Mouse (Mus musculus) cerebellum, postnatal 14 days (tissue): ENCODE results near the gene Arl13b.

Source experiments
- DNase-seq, 2 experiments: peaks; one replicate each; pipeline ENCODE4 v3.0.0; 2021; ENCODE audit warnings: mixed read lengths in 2 of 2

Arl13b gene

DNA sequence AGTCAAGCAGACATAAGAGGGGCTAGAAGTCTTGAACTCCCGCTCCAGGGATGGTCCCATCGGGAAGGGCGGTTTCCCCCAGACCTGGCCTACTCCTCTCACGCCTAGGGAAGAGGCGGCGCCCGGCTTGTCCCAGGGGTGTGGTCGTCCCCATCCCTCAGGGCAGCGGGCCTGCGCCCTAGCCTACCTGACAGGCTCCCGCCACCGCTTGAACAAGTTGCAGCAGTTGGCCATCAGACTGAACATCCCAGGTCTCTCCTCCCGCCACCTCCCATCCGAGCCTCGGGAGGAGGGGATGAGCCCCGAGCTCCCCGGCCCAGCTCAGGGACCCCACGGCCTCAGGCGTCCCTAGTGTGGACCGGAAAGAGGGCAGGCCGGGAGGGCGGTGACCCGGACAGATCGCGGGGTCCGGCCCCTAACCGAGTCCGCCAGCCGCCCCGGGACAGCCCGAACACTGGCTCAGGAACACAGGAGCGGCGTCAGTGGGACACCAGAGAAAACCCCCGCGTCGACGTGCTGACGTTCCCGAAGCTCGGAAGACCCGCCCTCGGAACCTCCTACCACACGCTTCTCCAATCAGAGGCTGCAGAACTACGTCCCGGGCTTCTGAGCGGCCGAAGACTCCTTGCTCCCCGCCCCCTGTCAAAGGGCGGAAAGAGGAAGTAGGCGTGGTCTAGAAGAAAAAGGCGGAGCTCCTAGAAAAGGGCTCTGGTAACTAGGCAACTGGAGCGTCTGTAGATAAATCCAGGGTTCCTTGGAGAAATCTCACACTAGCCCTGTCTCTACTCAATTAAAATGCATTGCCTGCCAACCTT is at the start of gene Arl13b:
TSS of gene Arl13b (minus strand) at position 543 of the 815 bp plus-strand sequence.
- DNase-seq, result peak; percentile 92

DNA sequence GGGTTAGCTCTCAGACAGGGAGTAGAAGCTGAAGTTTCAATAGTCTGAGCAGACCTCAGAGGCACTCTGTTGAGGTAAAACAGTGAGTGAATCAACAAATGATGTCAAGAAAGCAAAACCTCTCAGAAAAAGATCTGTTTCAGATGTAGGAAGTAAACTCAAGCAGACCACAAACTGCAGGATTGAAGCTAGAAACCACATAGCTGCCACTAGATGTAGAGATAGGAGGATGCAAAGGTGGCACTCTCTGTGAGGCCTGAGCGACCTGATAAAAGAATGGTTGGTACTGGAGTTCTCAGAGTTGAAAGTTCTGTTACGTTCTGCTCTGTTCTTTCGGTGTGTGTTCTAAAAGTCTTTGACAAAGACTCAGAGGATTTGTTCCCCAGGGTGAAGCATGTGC is 49.0 kb upstream of the Arl13b start:
- no peak for DNase-seq

DNA sequence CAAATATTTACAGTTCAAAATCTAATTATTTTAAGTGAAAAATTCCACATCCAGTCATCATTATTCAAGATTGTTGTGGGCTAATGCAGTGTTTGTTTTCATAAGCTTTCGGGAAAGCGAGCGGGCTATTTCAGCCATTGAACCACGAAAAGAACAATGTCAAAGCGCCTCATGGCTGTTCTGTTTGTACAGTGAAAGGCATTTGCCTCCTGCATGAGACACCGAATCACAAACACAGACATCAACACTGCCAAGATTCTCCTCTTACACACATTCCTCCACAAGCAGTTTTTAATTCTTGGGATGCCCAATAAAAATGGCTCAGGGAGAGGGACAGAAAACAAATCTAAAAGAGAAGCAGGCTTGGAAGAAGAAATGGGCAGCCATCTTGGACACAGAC is 27.2 kb upstream of the Arl13b start:
- DNase-seq, result no peak

DNA sequence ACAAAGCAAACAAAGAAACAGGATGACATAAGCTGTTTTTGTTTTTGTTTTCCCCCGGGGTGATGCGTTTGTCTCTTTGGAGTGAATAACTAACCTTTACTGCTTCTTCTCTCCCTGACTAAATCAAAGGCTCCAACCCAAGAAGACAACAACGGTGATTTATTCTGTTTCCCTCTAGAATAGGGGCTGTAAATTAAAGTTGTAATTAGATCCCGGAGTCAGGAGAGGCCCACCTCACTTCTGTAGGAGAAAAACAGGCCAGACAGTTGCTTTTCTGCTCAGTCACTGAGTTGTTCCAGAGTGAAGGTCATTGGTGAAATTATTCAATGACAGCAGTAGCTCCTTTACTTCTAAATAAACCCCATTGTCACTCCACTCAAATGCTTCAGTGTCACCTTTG is 26.3 kb upstream of the Arl13b start:
- DNase-seq, result no peak

DNA sequence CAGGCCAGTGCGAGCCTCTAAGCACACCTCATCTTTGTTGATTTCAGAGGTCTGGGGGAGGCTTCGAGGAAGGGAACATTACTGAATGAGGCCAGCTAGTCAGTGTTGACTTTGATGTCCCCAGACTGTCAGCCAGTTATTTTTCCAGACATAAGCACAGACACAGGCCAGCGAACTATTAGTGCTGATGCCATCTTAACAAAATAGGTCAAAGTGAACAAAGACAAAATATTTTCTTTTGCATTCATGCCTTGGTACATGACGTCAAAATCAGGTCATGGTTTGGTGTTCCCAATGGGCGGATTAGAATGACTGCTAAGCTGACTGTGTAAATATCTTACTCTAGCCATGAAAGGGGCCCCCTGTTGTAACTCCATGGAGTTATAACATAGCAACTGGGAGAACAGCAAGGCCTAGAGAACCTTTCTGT is 25.9 kb upstream of the Arl13b start:
- no peak for DNase-seq

DNA sequence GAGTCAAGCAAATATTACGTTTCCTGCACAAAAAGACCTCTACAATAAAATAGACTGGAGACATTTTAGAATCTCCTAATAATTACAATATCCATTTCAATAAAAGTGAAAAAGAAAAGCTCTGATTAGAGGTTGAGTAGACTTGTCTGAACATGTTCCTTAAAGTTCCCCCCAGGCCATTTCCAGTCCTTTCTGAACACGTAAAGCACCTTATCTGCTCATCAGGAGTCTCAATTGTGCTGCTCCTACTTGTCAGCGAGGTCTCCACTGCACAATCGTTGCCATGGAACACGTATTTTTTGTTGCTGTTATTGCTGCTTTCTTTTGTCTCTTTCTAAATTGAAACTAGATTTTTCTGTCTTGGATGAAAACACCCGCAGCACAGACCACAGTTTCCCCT is 14.6 kb upstream of the Arl13b start:
- no peak for DNase-seq

DNA sequence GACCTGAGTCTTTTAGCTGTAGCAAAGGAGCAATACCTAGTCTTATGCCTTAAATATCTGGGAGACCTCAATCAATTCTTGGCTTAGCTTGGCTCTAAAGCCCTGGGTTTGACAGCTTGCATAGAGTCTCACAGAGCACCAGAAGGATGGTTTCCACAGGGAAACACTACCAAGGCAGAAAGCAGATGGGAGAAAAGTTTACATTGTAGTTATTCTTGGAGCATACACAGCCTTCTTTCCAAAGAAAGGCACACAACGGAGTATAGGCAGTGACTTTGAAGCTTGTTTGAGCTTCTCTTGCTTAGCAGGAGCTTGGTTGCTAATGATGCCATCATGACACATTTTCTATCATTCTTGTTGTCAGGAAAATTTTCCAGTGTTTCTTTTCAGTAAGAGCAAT is 13.3 kb upstream of the Arl13b start:
- DNase-seq, result no peak

DNA sequence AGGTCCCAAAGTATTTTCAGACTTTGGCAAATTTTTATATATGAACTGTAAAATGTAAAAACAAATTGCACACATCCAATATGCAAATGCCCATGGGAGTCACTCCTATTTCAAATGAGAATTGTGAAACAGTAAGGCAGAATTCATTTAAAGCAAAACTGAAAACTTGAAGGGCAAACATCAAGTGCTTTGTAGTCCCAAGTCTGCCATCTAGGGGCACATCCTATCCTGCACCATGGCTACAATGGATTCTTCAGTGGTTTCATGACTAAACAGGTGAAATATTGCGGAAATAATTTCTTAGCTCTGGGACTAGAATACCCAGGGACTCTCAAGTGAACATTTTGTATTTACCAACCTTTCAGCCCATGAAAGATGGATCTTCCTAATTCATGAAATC is 11.2 kb upstream of the Arl13b start:
- DNase-seq, result no peak

DNA sequence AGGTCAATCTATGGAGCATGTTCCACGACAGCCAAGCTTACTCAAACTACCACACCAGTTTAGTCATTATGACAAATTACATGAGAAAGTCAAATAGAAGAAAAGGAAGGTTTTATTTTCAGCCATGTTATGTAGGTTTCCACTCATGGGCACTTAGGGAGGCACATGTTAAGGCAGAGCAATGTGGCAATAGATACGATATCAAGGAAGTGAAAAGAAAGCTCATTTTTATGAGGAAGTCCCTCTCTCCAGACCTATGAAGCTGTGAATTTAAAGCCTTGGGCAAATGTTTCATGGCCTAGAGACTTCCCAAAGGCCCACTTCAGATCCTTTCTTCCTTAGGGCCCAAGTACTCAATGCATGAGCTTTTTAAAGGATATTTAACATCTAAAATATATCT is 10.7 kb upstream of the Arl13b start:
- no peak for DNase-seq

DNA sequence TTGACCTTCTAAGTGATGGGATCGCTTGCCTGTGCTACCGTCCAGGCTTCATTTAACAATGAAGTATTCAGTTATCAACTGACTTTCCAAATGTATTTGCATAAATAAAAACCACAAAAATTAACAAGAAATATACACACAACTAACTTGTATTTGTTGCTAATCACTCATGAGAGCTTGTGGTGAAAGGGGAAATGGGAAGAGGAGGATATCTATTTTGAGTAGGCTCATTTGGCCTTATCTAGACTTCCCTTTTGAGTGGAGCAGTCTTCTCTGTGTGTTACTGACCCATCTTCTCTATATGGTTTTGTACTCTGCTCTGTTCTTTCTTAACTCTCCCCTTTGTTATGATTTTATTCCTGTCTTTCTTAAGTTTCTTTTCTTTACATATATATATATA is 9.4 kb upstream of the Arl13b start:
- DNase-seq, result no peak

DNA sequence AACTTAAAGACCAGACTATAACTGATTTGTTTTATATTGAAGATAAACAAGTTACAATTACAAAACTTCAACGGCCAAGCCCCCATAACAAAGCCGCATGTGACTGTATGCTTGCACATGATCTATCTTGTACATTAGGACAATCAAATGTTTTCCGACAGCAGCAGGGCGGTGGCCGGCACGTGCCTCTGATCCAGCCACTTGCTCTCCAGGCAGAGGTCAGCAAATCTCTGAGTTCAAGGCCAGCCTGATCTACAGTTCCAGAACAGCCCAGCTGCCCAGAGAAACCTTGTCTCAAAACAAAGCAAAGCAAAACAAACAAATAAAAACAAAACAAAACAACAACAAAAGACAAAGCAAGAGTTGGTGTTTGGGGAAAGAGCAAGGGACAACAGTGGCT is 8.5 kb upstream of the Arl13b start:
- DNase-seq, result no peak

DNA sequence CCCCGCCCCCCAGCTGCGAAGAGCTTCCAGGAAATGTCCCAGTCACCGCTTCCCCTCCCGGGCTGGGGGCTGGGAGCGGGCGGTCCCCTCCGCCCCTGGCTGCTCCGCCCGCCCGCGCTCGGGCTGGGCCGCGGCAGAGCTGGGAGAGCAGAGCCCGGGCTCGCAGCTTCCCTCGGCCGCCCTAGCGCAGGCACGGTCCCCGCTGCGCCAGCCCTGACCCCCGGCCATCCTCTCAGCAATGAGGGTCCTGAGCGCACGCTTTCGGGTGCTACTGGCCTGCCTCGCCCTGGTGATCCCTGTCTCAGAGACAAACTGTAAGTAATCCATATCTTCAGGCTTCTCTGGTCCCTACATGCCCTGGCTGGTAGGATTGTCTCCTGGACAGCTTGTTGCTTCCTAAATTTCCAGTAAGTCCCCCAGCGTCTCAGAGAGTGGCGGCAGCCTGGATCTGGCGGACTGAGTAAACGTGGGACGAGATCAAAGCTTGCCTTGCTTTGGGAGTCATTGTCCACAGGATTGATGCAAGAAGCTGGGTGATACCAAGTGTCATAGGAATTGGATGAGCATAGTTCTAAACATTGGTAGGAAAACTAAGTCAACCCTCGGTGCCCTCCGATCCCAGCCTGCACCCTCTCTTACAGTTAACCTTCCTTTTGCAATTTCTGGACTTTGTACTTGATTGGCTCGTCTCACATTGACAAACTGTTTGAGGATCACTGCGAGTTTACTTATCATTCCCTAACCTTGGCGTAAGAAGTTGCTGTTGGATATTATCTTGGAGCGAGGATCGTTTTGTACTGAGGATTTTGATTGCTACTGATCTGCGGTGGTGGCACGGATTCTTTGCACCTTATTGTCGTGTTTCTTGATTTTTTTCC is 7.6 kb upstream of the Arl13b start, which contains the start of gene Pros1:
TSS of gene Pros1 (plus strand) at position 117 of the 878 bp plus-strand sequence.
- DNase-seq, result peak; percentile 23 to 35

DNA sequence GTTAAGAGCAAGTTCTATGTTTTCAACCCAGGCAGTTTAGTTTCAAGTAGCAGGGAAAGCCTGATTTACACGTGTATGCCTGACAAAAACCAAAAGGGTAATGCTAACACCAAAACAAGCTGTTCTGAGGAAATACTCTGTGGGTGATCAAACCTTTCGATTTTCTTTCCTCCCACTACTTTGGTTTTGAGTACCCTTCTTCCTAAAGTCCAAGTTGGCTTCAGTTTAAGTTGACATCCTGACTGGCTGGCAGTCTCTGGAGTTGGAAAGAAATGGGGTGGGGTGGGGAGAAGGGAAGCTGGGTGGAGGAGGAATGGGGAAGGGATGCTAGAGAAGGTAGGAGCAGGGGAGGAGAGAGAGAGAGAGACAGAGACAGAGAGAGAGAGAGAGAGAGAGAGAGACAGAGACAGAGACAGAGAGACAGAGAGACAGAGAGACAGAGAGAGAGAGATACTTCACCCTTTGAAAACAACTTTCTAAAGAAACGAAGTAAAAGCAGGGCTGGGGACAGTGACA is 6.8 kb upstream of the Arl13b start:
- no peak for DNase-seq

DNA sequence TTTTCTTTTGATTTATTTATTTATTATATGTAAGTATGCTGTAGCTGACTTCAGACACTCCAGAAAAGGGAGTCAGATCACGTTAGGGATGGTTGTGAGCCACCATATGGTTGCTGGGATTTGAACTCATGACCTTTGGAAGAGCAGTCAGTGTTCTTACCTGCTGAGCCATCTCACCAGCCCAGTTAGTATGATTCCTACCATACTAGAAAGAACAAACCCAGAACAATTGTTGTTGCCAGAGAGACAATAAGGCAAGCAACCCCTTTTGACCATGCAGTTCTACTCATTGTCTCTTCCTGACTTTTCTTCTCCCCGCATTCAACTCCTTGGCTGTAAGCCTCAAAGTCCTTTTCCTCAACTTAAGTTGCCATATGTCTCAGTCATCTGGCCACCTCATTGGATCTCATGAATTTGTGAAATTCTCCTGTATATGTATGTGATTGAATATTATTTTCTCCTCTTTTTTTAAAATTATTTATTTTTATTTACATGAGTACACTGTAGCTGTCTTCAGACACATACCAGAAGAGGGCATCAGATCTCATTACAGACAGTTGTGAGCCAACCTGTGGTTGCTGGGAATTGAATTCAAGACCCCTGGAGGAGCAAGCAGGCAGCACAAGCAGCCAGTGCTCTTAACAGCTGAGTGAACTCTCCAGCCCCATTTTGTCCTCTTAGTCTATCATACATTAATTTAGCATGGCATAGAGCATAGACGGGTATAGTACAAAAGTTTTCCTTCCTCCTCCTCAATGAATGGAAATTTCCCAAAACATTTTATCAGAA is 5.8 kb upstream of the Arl13b start:
- DNase-seq, result no peak

DNA sequence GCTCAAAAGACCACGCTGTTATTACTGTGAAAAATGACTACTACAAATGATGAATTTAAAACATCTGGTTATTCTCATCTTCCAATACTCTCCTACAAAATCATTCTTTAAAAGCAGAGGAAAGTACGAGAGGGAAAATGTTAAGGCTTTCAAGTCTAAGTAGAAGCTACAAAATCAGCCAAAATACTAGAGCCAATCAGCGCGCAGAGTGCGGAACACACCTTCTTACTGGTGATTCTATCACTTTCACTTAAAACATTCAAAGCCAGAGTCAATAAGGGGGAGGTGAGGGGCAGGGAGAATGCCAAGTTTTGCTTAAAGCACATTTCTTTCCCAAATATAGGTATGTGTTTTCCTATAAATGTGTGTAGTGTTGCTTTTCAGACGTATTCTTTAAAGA is 1.5 kb downstream of the Arl13b start:
- DNase-seq, result no peak

DNA sequence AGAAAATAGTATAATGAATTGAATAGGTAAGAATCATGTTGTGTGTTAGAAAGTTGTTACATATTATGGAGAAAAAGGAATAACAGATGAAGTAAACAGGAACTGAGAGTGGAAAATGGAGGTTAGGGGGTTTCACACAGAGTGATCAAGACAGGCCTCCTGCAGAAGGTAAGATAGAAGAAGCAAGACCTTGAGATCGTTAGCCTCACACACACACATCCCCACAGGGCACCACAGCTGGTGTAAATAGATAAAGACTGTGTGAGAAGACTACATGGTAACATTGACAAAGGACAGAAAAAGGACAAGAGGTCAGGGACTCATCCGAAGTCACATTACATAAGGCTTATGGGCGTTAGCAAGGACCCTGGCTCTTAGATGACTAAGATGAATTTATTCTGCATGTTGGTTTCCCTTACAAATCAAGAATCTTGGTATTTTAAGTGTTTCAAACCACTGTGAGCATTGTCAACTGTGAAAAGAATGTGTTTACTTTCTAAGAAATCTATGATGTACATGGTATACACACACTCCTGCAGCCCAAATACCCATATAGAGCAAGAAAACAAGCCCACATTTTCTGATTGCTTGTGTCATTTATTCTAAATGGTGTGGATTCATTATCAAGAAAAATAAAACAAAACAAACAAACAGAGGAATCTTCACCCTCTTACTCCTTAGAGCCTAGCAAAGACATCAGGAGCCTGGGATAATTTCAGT is 12.7 kb downstream of the Arl13b start:
- no peak for DNase-seq

DNA sequence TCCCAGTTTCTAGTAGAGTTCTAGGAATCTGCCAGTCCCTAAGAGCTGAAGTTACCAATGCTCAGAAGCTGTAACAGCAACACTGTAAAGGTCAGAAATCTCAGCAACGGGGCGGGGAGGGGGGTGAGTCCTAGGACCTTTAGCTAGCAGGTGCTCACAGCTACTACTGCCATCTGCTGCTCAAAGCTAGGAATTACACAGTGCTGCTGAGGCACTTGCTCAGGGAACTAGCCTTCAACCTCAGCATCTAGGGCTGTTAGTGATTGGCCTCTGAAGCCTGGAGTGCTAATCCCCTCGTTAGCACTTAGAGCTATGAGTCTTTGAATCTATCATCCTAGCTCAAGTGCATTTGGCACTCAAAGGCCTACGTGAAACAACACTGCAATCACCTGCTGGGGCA is 14.4 kb downstream of the Arl13b start:
- peak; percentile 49 to 61 for DNase-seq

DNA sequence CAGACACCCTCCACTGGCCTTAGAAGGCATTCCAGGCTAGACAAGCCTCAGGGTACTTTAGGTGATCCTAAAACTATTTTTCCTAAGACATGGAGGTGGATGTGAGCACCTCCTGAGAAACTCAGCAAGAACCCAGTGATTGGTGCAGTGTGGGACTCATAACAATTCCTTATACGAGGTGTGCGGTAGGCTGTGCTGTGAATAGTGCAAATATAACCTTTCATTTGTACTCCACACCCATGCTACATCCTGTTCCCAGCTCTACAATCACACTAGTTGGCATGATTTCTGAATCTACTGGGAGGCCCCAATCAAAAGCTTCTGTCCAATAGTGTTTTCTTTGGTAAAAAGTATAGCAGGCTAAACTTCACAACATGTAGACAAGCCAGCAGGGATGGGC is 14.8 kb downstream of the Arl13b start:
- no peak for DNase-seq

DNA sequence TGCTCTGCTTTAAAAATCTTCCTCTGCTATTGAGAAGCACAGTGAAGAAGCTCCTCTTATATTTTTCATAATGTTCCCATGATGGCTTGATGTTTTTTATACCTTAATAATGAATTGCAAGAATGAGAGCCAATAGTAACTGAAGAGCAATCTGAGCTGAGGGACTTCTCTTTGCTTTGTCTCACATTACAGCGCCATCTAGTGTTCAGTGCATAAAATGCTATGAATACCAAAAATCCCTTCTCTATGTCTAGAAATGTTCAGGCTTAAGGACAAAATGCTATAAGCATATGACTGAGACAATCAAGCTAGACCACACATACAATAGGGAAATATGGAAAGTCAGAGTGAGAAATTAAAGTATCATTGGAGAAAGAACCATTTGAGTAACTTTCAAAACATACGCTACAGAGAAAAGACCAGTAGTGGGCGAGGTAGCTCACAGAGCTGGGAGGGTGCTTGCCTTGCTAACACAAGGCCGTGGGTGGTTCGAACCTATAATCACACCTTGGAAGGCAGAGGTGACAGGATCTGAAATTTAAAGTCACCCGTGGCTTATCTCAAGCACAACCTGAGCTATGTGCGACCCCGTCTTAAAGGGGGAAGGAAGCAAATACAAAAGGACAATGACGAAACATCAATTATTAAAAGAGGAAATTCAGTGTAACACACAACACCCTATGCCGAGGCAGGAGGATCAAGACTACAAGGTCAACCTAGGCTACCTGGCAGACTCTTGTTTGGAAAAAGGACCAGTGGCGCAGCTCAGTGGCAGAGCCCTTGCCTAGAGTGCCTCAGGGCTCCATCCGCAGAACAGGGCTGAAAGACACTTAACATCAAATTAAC is 20.5 kb downstream of the Arl13b start:
- DNase-seq, result peak; percentile 35 to 44

DNA sequence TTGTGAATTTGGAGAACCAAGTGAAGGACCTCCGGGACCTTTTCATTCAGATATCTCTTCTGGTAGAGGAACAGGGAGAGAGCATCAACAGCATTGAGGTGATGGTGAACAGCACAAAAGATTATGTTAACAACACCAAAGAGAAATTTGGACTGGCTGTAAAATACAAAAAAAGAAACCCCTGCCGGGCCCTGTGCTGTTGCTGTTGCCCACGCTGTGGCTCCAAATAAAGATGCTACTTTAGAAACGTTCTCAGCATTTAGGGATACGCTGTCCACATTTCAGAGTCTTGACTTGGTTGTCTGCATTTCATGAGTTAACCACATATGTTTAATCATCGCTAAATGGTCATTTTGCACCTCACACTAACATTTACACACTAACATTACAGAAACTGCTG is 24.4 kb downstream of the Arl13b start:
- DNase-seq, result no peak

DNA sequence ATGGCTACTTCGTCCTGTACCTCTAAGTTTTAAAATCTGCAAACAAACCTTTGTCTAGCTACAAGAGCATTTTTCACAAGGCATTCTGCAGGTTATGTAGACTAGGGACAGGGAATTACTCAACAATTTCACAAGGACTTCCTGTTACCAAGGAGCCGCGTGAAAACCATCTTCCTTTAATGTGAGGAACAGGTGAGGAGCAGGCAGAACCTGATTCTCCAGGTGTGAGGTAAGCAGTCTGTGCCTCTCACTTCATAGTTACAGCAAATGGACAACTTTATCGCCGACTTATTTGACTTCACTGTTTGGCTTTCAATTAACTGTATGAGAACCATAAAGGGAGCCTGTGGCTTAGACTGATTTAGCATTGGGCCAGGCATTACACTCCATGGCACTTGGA is 32.3 kb downstream of the Arl13b start, which contains the start of gene Stx19:
TSS of gene Stx19 (plus strand) at position 186 of the 400 bp plus-strand sequence.
- no peak for DNase-seq
